ENCODE assay signal across 10 mouse cellular contexts in the genomic region with DNA sequence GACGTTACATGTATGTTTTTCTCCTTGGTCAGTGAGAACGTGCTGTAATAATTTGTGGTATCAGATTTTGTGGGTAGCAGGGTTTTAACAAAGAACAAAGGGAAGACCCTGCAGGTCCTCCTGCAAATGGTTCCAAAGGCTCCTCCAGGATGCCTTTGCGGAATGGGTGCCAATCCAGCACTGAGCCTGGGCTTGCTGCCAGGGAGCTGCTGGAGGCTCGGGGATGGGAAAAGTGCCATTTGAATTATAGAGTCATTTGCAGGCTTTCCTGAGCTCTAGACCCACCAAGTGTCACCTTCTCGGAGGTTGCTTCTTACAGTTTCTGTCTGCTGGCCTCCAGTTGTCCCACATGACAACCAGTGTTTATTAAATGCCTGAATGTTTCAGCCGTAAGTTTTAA. TPM values are rescaled to one million over a fixed set of nuclear protein-coding genes. Genes with fewer than 3 reads are reported as not detected.
DNase-seq lines count a peak whose midpoint lies in the region; ATAC-seq and TF ChIP-seq lines count a peak whose summit lies in the region.
"Had no signal": no experiment of that assay in that cellular context is flagged by ENCODE, and none has a peak within 500 bp of the region (broad histone marks: within the 10 kb centered on the region; RNA-seq: fewer than 3 reads in every experiment).

No protein-coding gene starts in this region.

- peaks cover 14% of the 10 kb centered on the region for H3K36me3 ChIP-seq in limb, embryonic 14.5 days (ENCODE audit: control insufficient read depth, insufficient read depth, low read length)
- peaks cover 3% of the 10 kb centered on the region; the same call in 1 of the 2 replicates for H3K36me3 ChIP-seq in limb, embryonic 10.5 days

- H3K27ac ChIP-seq in limb, embryonic 14.5 days (replicated peaks; ENCODE audit: low read depth, low read length): no peak overlapping the region
- H3K27ac ChIP-seq in limb, embryonic 10.5 days: no peak overlapping the region
- H3K27ac ChIP-seq: liver, embryonic 15.5 days had no signal

- no peak overlapping the region for H3K9ac ChIP-seq in limb, embryonic 14.5 days (ENCODE audit: low read depth, low read length, severe bottlenecking)
- H3K9ac ChIP-seq: liver, embryonic 15.5 days had no signal

- ATAC-seq in limb, embryonic 14.5 days (ENCODE audit: low FRiP score, low read depth): no peak
- peak; percentile 69 for ATAC-seq in cerebellum, adult (ENCODE audit: insufficient number of reproducible peaks, low FRiP score, low TSS enrichment)

- 42% methylated on average over 6 of the region's 6 CpGs for WGBS in limb, embryonic 14.5 days
- whole genome bisulfite sequencing in limb, embryonic 10.5 days: 88% methylated on average over 6 of the region's 6 CpGs

- peak; percentile 63 for DNase-seq in limb, embryonic 14.5 days (ENCODE audit: low spot score)
- no peak for DNase-seq in limb, embryonic 10.5 days (ENCODE audit: low spot score)
- DNase-seq in frontal cortex, postnatal 36 days (ENCODE audit: low spot score in 2 of 2): peak; percentile 84 to 87
- peak; percentile 73 for DNase-seq in layer of hippocampus, adult 9-11 months
- peak; percentile 84 for DNase-seq in right cerebral cortex, adult 18-20 months
- DNase-seq in liver: no peak
- DNase-seq in spleen, adult 18-20 months: no peak

- no peak overlapping the region for H3K4me3 ChIP-seq in limb, embryonic 14.5 days (replicated peaks; ENCODE audit: low read length)
- no peak overlapping the region for H3K4me3 ChIP-seq in limb, embryonic 10.5 days
- H3K4me3 ChIP-seq: liver, embryonic 15.5 days had no signal

- H3K4me2 ChIP-seq in limb, embryonic 14.5 days (replicated peaks; ENCODE audit: low read depth, low read length, severe bottlenecking): no peak overlapping the region
- H3K4me2 ChIP-seq: liver, embryonic 15.5 days had no signal

- no peaks in the 10 kb centered on the region for H3K27me3 ChIP-seq in limb, embryonic 14.5 days (ENCODE audit: control insufficient read depth, insufficient read depth, low read length)
- no peaks in the 10 kb centered on the region for H3K27me3 ChIP-seq in limb, embryonic 10.5 days (ENCODE audit: low read depth, poor library complexity, severe bottlenecking)
- H3K27me3 ChIP-seq: liver, embryonic 15.5 days had no signal

- H3K9me3 ChIP-seq in limb, embryonic 14.5 days (ENCODE audit: control insufficient read depth, low read length): no peaks in the 10 kb centered on the region
- H3K9me3 ChIP-seq in limb, embryonic 10.5 days (replicated peaks): no peaks in the 10 kb centered on the region
- H3K9me3 ChIP-seq: liver, embryonic 15.5 days had no signal

- no peak for TF ChIP-seq POLR2A in limb, embryonic 14.5 days (IDR thresholded peaks at IDR 0.05; ENCODE audit: borderline replicate concordance, extremely low read depth, insufficient read depth, insufficient read length)

- H3K4me1 ChIP-seq in limb, embryonic 14.5 days (ENCODE audit: control insufficient read depth, insufficient read depth, low read length): peaks cover 3% of the 10 kb centered on the region; the same call in 1 of the 2 replicates
- H3K4me1 ChIP-seq in limb, embryonic 10.5 days: peaks cover 3% of the 10 kb centered on the region; the same call in 1 of the 2 replicates
- H3K4me1 ChIP-seq: liver, embryonic 15.5 days had no signal

RNA-seq across cellular contexts. Expression of gene Efcab10, which starts 33.9 kb away (rescaled TPM):
- polyA plus RNA-seq in limb, embryonic 14.5 days (2012; rRNA removed): 0.15 TPM in 1 of 2 replicates, not detected in the other
- polyA plus RNA-seq in limb, embryonic 14.5 days (2014; fragmentation: Nextera tagmentation; extraction: Ambion mirVana): 0.32 TPM in 1 of 2 replicates, not detected in the other
- polyA plus RNA-seq in limb, embryonic 10.5 days (2016; fragmentation: Nextera tagmentation; extraction: Ambion mirVana): 0.39 and 0.83 TPM in 2 replicates
- polyA plus RNA-seq: liver, embryonic 15.5 days; stomach, embryonic 14.5 days had no signal

Comparison
In these comparisons a context has a peak if more than half of its experiments do, and no peak if none do; other contexts are left out.
1. DNase-seq: peak in limb, embryonic 14.5 days (single experiment), frontal cortex, postnatal 36 days (2 of 2), layer of hippocampus, adult 9-11 months (single experiment) and right cerebral cortex, adult 18-20 months (single experiment); none in limb, embryonic 10.5 days (single experiment), liver (single experiment) and spleen, adult 18-20 months (0 of 2).